Mouse (Mus musculus): ENCODE measurements around the gene Cnnm4. TPM values are rescaled to one million over a fixed set of nuclear protein-coding genes. Genes with fewer than 3 reads are reported as not detected.
"Not testable (repeated sequence)": the region's sequence is repeated elsewhere in the genome, so short reads cannot be mapped to it uniquely, and the experiment has no call there.

Gene Cnnm4
- polyA plus RNA-seq, 2 experiments, result 0.85 to 2.1 TPM

- no peak for DNase-seq (ENCODE audit: low read depth in 3 of 3, low spot score in 3 of 3)
- H3K36me3 ChIP-seq (replicated peaks; ENCODE audit: control insufficient read depth, insufficient read depth, low read depth), result no peaks in the 10 kb centered on the region
- H3K4me3 ChIP-seq (ENCODE audit: insufficient read depth in 1 of 2, low read depth in 2 of 2, low read length in 2 of 2), result no peak overlapping the region
- ATAC-seq (ENCODE audit: insufficient read depth), result no peak
- H3K4me1 ChIP-seq (replicated peaks; ENCODE audit: control insufficient read depth in 2 of 2, insufficient read depth in 2 of 2, low read length in 1 of 2), result no peaks in the 10 kb centered on the region; a peak in 1 of 4 replicates
- H3K4me2 ChIP-seq (ENCODE audit: low read depth), result no peak overlapping the region
- H3K9me3 ChIP-seq (ENCODE audit: control insufficient read depth, low read length), result no peaks in the 10 kb centered on the region
- H3K9ac ChIP-seq (replicated peaks), result no peak overlapping the region
- no peaks in the 10 kb centered on the region for H3K27me3 ChIP-seq (ENCODE audit: control insufficient read depth, insufficient read depth, low read length)
- H3K27ac ChIP-seq, result no peak overlapping the region
- no peak for TF ChIP-seq EP300 (IDR thresholded peaks at IDR 0.05; ENCODE audit: low read depth)
- TF ChIP-seq CTCF (IDR thresholded peaks at IDR 0.05; ENCODE audit: low read depth), result no peak
- 55% methylated on average over 6 of the region's 6 CpGs for WGBS (ENCODE audit: insufficient replicate concordance)
These were observed 63.2 kb downstream of the Cnnm4 start for GRCm38 (mm10) chr1:36534595-36535058.

DNA sequence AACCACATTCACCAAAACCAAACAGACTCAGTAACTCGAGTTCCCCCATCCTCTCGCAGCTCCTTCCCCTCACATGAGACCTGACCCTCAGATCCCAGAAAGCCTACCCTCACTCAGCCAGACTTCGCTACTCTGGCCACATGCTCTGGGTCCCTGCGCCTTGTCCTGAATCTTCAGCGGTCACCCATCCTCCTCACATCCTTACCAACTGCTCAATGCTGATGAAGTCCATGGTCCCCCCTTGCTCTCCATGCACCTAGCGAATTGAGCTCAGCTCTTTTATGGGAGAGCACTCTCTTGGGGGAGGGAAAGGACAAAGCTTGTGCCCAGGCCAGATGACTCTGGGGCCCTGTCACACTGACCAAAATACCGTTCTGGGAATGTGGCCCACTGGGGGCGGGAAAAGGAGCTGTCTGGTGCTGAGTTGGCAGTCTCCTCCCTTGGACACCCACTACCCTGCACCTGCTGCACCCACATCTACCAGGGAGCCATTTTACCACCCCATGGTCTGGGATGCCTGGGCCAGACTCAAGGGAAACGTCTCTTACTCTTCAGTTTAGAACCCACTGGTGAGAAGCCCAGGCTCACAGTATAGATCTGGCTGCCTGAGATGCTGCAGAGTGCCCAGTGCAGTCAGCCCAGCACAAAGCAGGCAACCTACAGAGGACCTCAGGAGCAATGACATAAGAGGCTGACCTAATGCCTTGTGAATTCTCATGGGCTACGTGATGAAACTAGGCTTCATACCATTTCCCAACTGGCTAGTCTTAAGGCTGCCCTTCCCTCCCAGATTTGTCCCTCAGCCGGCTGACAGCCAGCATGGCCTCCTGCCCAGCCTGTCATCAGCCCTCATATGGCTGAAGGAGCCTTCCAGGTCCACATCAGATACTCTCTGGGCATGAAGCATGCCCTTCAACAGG lies 64.3 kb downstream of the Cnnm4 start:
- 69% methylated on average over 11 of the region's 11 CpGs for WGBS (ENCODE audit: insufficient replicate concordance)
- H3K27ac ChIP-seq, result no peak overlapping the region

GRCm38 (mm10) chr1:36536397-36536728 lies 64.9 kb downstream of the Cnnm4 start:
- DNase-seq (ENCODE audit: low read depth in 3 of 3, low spot score in 3 of 3) (no peak), ATAC-seq (ENCODE audit: insufficient read depth) (no peak)
- Histone ChIP-seq H3K9me3 (ENCODE audit: control insufficient read depth, low read length) (no peaks in the 10 kb centered on the region), H3K36me3 (replicated peaks; ENCODE audit: control insufficient read depth, insufficient read depth, low read depth) (no peaks in the 10 kb centered on the region), H3K27ac (no peak overlapping the region), H3K27me3 (ENCODE audit: control insufficient read depth, insufficient read depth, low read length) (no peaks in the 10 kb centered on the region), H3K4me2 (ENCODE audit: low read depth) (no peak overlapping the region), H3K4me1 (replicated peaks; ENCODE audit: control insufficient read depth in 2 of 2, insufficient read depth in 2 of 2, low read length in 1 of 2) (no peaks in the 10 kb centered on the region; a peak in 1 of 4 replicates), H3K9ac (replicated peaks) (no peak overlapping the region), H3K4me3 (ENCODE audit: insufficient read depth in 1 of 2, low read depth in 2 of 2, low read length in 2 of 2) (no peak overlapping the region)
- WGBS (ENCODE audit: insufficient replicate concordance), result 64% methylated on average over 8 of the region's 8 CpGs
- TF ChIP-seq CTCF (IDR thresholded peaks at IDR 0.05; ENCODE audit: low read depth) (no peak), EP300 (IDR thresholded peaks at IDR 0.05; ENCODE audit: low read depth) (no peak)

More for the DNA sequence above, 64.3 kb downstream of the Cnnm4 start:
- H3K4me1 ChIP-seq (replicated peaks; ENCODE audit: control insufficient read depth in 2 of 2, insufficient read depth in 2 of 2, low read length in 1 of 2), result no peaks in the 10 kb centered on the region; a peak in 1 of 4 replicates
- H3K36me3 ChIP-seq (replicated peaks; ENCODE audit: control insufficient read depth, insufficient read depth, low read depth), result no peaks in the 10 kb centered on the region
- no peak overlapping the region for H3K9ac ChIP-seq (replicated peaks)
- ATAC-seq (ENCODE audit: insufficient read depth), result no peak
- DNase-seq (ENCODE audit: low read depth in 3 of 3, low spot score in 3 of 3), result no peak
- H3K27me3 ChIP-seq (ENCODE audit: control insufficient read depth, insufficient read depth, low read length), result no peaks in the 10 kb centered on the region
- no peak overlapping the region for H3K4me2 ChIP-seq (ENCODE audit: low read depth)
- no peak for TF ChIP-seq CTCF (IDR thresholded peaks at IDR 0.05; ENCODE audit: low read depth)
- TF ChIP-seq EP300 (IDR thresholded peaks at IDR 0.05; ENCODE audit: low read depth), result no peak
- H3K9me3 ChIP-seq (ENCODE audit: control insufficient read depth, low read length), result no peaks in the 10 kb centered on the region
- no peak overlapping the region for H3K4me3 ChIP-seq (ENCODE audit: insufficient read depth in 1 of 2, low read depth in 2 of 2, low read length in 2 of 2)

DNA sequence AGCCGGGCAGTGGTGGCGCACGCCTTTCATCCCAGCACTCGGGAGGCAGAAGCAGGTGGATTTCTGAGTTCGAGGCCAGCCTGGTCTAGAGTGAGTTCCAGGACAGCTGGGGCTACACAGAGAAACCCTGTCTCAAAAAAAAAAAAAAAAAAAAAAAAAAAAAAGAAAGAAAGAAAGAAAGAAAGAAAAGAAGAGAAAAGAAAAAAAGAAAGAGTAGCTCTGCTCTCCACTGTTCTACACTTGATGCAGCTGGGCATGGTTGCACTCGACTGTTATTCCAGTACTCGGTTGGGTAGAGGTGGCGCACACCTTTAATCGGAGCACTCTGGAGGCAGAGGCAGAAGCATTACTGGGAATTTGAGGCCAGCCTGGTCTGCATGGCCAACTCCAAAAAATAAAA lies 65.4 kb downstream of the Cnnm4 start, which contains the start of gene Ankrd23:
Gene Ankrd23, minus strand, starts transcription at position 101 of the 400 bp plus-strand sequence.
- not testable (repeated sequence) for H3K4me1 ChIP-seq (replicated peaks; ENCODE audit: control insufficient read depth in 2 of 2, insufficient read depth in 2 of 2, low read length in 1 of 2); H3K4me3 ChIP-seq (ENCODE audit: insufficient read depth in 1 of 2, low read depth in 2 of 2, low read length in 2 of 2); H3K27me3 ChIP-seq (ENCODE audit: control insufficient read depth, insufficient read depth, low read length); H3K9ac ChIP-seq (replicated peaks); ATAC-seq (ENCODE audit: insufficient read depth); H3K36me3 ChIP-seq (replicated peaks; ENCODE audit: control insufficient read depth, insufficient read depth, low read depth); H3K9me3 ChIP-seq (ENCODE audit: control insufficient read depth, low read length); H3K4me2 ChIP-seq (ENCODE audit: low read depth); H3K27ac ChIP-seq; DNase-seq (ENCODE audit: low read depth in 3 of 3, low spot score in 3 of 3)
- WGBS (ENCODE audit: insufficient replicate concordance), result 79% methylated on average over 9 of the region's 9 CpGs

- no peak for ATAC-seq (ENCODE audit: insufficient read depth)
These were observed 67.3 kb downstream of the Cnnm4 start for GRCm38 (mm10) chr1:36538727-36539126.

More at GRCm38 (mm10) chr1:36538727-36539126, 67.3 kb downstream of the Cnnm4 start:
- Histone ChIP-seq H3K9me3 (ENCODE audit: control insufficient read depth, low read length) (no peaks in the 10 kb centered on the region), H3K36me3 (replicated peaks; ENCODE audit: control insufficient read depth, insufficient read depth, low read depth) (no peaks in the 10 kb centered on the region), H3K9ac (replicated peaks) (no peak overlapping the region), H3K4me2 (ENCODE audit: low read depth) (no peak overlapping the region), H3K27ac (no peak overlapping the region), H3K4me1 (replicated peaks; ENCODE audit: control insufficient read depth in 2 of 2, insufficient read depth in 2 of 2, low read length in 1 of 2) (no peaks in the 10 kb centered on the region; a peak in 1 of 4 replicates), H3K27me3 (ENCODE audit: control insufficient read depth, insufficient read depth, low read length) (no peaks in the 10 kb centered on the region), H3K4me3 (ENCODE audit: insufficient read depth in 1 of 2, low read depth in 2 of 2, low read length in 2 of 2) (no peak overlapping the region)
- WGBS (ENCODE audit: insufficient replicate concordance), result 63% methylated on average over 4 of the region's 4 CpGs
- no peak for TF ChIP-seq EP300 (IDR thresholded peaks at IDR 0.05; ENCODE audit: low read depth)
- TF ChIP-seq CTCF (IDR thresholded peaks at IDR 0.05; ENCODE audit: low read depth), result no peak
- no peak for DNase-seq (ENCODE audit: low read depth in 3 of 3, low spot score in 3 of 3)
